Mouse (Mus musculus) cerebellum, adult 18-20 months (tissue): ENCODE data around the gene Sorbs1.

Source experiments
- DNase-seq, 2 experiments: peaks; one replicate each; pipeline ENCODE4 v3.0.0; 2021

The Sorbs1 gene

DNA sequence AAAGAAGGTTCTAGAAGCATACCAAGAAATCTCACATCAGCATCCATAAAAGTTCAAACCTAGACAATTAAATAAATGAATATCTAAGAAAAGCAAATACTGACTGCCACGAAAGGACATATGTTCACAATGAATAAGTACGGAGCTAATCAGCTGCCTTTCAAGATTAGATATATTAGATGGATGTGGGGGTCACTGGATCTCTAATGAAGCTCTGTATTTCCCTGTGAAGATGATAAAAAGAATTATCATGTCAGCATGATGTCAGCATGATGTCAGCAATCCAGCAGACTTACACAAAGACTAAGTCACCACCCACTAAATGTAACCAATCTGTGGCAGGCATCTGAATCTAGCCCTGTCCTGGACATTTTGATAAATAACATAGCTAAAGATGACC lies 77.8 kb downstream of the Sorbs1 start:
- DNase-seq: no peak

DNA sequence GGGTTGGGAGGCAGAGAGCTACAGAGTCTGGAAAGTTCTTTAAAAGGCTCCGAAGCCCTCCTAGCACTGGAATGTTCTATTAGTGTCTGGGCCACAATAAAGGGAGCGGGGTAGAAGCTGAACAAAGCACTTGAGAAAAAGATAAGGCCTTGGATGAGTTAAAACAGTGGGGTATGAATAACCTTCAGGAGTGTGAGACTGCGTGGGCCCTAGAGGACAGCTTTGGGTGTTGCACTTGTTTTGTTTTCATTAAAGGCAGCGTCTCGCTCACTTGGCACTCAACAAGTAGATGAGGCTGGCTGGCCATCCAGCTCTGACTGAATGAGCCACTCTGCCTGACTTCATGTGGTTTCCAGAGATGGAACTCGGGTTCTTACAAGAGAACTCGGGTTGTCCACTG lies 78.5 kb downstream of the Sorbs1 start:
- no peak for DNase-seq

DNA sequence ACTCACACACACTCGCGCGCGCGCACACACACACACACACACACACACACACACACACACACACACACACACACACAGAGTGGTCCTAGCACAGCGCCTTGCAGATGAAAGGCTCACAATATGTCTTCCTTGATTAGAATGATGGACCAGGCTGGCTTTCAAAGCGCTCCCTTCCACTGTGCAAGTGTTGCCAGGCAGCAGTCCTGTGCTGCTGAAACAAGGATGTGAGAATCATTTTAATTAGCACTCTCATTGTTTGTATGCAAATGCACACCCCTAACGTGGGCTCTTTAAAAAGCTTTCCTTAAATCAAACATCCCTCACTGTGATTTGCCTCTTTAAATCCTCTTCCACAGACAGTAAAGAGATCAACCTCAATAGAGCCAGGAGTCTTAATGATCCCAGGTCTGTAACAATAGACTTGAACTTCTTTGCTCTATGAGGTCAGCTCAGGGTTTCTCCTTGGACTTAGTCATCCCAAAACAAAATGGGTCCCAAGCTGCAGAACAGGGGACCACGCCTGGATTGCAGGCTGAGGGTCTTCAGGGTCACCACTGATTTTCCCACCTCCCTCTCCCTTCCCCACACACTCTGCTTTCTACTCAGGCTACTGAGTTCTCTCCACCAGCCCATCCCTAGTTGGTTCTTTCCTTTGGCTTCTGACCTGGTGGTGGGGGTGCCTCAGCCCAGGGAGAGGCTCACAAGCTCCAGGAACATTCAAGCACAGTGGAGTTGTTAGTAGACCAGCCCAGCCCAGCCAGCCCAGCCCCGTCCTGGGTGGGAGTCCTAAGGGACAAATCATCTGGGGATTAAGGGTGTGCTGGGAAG lies 79.3 kb downstream of the Sorbs1 start:
- DNase-seq: no peak

DNA sequence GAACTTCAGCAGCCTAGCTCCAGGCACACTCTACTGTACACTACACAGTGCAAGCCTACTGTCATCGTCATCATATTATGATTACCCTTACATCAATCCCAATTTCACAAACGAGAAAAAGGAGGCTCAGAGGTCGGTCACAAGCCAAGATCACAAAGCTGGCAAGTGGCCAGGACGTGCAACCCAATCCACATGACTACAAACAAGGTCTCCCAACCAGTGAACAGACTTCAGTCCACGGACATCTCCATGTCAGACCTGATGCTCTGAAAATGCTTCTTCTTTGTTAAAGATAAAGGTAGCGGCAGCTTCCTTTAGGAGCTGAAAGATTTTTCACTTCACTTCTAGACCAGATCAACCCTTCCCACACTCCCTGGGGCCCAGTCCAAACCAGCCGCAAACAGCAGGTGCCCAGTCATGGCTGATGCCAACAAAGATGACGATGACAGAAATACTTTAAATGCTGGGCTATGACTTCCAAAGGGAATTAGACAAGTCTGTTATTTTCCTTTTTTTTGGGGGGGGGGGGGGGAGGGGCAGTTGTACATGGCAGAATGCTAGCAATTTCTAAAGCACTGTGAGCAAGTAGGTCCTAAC lies 80.2 kb downstream of the Sorbs1 start:
- DNase-seq: no peak

DNA sequence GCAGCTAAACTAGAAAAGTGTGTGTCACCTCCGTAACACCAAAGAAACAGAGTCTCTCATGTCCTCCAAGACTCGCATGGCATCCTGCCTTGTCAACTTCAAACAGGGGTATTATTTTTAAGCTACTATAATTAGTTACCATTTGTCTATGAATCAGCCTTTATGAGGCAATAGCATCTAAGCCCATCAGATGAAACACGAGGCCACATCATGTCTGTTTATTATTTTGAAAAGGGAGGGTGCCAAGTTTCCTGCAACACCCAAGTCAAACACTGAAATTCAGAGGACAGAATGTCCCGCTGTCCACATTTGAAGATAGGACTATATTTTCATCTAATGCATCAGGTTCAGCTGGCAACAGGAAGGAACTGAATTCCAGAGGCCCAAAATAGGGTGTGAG lies 81.6 kb downstream of the Sorbs1 start:
- no peak for DNase-seq

DNA sequence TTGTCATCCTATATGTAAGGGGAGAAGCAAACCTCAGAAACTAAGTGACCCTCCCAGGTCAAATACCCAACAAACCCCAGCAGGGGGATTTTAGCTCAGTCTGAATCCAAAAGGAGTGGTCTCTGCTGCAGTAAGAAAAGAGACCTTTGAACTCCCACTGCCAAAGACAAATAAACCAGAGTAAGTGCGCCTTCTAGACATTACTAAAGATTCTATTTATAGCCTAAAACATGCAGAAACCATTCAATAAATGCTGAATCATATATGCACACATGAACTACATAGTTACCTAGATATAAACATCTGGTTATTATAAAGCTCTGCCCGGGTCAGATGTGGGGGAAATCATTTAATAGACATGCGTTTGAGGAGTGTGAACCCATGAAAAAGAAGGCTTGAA lies 84.0 kb downstream of the Sorbs1 start:
- no peak for DNase-seq

DNA sequence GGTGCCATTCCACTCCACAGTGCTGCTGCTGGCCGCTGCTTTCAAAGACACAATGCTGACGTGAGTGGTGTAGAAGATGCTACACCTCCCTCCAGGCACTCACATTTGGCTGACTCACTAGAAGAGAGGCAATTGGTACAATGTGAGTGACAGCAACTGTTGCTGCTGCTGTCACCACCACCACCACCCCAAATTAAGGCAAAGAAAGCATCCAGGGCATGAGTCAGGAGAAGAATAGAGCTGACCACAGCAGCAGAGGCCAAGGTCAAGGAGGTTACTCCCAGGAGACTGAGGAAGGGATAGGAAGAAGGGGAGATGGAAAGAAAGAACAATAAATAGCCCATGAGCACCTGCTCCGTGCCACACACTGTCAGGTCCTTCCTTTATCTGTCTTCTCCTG lies 84.4 kb downstream of the Sorbs1 start:
- DNase-seq: no peak

DNA sequence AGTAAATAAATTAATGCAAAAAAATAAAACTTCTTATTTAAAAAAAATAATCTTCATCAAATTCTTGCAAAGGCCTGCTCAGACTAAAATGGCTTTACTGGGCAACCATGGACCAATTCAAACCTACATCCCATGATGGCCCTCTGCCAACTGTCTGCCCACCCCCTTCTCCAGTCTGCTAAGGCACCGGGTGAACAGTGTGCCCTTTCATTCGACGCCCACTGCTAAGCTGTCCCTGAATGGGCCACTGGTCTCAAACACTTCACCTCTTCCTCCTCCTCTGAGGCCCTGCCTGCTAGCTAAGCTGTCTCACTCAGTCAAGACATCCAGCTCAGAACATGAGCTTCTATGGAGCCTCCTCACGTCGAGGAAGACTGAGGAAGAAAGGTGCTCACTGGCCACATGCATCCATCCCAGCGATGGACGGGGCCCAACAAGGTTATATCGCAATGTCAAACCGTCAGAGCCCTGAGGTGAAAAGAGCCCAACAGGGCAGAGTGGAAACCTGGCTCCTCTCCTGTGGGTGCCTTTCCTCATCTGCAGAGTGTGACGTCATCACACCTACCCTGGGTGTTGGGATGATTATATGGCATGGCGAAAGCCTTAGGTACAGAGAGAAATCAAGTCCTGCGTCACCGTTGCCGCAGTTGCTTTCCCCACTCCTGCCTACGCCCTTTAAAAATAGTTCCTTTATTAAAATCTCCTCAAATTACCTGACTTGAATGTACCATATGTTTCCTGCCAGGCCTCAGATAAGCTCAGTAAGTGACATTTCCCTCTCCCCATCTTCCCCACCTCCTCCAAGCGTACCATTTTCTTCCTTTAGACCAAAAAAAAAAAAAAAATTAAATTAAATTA lies 87.2 kb downstream of the Sorbs1 start:
- no peak for DNase-seq

DNA sequence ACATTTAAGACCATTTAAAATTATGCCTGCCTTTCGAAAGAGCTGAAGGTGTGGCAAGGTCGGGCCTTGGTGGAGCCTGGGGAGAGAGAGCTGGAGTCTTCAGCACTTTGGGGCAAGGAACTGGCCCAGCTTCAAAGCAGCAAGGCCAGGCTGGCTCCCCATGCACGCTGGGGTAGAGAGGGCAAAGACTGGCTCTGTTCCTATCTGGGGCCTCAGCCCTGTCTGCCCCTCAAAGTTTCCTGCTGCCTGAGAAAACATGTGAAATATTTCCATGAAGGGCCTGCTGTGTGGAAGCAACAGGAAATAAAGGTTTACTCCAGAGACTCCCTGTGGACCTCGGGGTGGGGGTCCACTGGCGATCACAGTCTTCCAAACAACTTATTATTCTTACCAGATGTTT lies 88.3 kb downstream of the Sorbs1 start:
- no peak for DNase-seq

DNA sequence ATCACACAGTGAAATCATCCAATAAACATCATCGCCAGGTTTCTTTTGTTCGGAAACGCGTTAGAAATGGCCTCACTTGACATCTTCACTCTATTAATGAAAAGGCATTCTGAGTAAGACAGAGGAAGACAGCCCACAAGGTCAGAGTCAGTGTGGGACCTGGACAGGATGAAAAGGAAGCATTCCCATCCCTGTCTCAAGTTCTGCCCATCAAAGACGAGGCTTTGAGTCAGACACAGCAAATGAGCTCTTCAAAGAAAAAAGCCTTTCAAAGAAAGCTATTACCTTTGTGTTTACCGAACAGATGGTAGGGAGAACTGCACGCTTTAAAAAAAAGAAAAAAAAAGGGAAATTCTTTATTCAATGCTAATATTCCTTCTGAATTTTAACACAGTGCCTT lies 92.5 kb downstream of the Sorbs1 start:
- no peak for DNase-seq

DNA sequence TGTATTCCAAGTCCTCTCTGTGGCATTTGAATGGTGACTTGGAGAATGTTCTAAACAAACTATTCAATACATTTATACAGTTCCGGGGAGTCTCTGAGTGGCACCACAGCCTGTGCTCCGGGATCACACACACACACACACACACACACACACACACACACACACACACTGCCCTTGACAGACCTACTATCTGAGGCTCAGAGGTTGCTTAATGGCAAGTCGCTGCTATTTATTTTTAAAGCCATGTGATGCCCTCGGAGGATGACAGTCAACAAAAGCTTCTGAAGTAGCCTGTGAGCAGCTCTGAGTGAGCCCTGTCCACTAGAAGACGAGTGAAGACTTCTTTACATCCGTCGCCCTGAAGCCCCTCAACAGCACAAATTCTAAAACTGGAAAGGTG lies 94.3 kb downstream of the Sorbs1 start:
- DNase-seq: no peak

DNA sequence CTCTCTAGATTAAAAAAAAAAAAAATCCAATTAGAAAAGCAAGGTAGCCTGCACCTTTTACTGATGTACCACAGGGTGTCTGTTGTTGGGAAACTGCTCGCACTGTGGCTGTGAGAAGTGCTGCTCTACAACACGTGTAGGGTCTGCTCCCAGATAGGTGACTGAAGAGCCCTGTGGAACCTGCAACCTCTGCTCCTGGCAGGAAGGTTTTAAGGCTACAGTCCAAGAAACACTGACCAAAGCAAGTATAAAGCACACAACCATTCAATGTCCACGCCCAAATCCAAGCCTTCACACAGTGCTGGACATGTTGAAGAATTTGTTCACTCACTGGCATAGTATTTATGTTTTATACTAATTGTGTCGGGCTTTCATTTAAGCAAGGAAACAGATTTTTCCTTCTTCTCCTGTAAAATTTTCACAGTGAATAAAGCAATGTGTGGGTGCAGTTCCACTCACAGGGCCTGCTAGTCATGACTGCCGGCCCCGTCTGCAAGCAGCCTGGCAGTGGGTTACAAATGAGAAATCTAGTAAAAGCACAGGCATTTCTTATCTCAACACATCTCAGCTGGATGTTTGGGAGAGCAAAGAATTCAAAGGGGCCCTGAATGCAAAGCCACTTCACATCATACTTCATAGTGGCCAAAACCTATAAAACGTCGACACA lies 96.3 kb downstream of the Sorbs1 start:
- DNase-seq: no peak

DNA sequence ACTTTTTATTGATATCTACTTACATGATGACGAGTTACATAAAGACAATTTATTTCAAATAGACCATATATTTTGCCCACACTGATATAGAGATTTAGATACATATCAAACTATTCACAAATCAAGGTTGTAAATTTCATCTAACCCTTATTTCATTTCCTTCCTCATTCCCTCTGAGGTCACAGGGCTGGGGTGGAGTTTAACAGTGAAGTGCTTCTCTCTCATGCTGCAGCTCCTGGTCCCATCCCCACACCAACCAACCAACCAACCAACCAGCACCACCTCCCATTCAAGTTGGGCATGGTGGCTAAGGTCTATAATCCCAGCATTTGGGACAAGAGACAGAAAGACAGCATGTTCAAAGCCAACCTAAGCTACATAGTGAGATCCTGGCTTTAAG lies 97.9 kb downstream of the Sorbs1 start:
- DNase-seq: no peak

DNA sequence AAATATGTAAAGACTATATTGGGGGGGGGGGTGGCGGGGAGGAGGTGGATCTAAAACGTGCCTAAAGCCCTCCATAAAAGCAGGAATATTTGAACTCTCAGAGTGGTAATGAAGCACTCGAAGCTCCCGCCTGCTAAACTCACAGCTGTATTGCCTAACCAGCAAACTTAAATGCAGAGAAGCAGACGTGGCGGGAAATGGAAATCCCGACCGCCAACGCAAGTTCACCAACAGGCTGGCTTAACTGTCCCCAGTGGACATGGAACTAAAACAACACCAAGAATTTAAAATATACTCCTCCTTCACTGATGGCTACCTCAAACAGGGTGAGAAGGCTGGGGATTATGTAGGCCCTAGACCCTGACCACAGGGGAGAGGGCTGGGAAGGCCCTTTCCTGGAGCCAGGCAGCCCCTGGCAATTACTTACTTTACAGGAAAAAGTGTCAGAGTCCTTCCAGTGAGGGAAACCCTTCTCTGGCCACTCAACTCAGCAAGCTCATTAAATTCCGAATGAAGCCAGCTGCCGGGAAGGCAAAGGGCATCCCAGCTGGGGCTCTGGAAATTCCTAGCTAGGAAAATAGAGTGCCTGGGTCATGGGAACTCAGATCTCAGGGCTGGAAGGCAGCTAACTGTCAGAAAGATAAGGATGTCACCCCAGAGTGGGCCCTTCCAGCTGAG lies 98.6 kb downstream of the Sorbs1 start:
- DNase-seq: no peak

DNA sequence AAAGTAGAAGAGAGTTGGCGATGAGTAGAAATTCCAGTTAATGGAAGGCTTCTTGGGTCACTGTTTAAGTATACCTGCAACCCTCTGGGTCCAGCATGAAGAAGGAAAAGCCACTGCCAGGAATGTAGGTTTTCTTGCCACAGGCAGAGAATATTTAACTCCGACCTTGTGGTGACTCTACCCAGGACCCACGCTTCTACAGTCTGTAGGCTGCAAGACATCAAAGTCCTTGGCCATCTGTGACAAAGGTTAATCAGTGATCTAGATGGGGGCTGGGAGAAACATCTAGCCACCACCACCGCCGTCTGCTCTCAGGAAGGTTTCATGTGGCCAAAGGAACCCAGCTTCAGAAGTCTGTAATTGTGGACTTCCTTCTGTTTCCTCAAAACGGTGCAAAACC lies 99.2 kb downstream of the Sorbs1 start:
- no peak for DNase-seq

DNA sequence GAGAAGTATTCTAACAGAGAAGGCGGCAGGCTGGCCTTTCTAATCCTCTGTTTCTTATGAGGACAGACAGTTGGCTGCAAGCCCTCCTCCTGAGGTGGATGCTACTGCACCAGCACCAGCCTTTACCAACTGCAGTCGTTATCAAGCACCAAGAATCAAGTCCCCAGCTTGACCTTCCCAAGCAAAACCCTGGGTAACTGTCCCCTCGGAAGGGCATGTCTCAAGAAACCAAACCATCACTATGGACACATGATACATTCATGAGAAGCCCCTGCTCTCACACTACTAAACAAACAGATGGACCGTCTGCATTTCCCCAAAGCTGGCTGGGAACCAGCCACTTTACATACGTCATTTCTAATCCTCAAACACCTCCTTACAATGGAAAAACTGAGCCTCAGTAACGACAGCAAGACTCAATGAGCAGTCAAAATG lies 102.2 kb downstream of the Sorbs1 start:
- peak; percentile 47 to 60 for DNase-seq

DNA sequence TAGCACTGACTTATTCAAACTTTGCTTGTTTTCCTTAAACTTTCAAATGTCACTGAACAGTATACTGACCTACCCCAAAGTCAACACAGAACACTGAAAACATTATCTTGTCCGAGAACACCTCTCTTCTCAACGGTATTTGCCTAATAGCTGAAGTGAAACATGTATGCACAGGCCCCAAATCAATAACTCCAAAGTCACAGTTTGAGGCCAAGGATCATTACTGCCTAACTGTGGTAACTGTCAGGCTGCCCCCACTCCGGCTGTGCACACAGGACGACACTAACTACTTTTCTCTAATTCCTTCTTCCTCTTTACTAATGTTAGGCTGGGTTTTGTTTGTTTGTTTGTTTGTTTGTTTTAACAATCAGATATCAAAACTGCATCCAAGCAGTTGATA lies 103.1 kb downstream of the Sorbs1 start:
- DNase-seq: no peak

DNA sequence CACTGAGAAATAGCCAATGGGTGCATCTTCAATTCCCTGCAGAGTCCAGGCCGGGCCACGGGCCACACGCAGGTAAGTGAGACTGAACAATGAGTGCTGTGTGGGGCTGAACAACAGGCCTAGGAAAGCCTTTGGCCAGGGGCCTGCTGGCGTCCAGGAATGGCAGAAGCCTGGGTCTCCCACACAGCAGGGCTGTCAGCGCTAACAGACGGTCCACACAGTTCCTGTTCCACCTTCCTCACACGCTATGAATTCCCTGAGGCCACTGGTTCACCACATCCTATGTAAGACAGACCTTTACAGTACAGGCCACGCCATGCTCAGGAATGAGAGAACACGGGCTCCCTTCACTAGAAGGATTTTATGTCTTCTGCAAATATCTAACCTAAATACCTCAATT lies 103.5 kb downstream of the Sorbs1 start:
- peak; percentile 64 to 68 for DNase-seq

DNA sequence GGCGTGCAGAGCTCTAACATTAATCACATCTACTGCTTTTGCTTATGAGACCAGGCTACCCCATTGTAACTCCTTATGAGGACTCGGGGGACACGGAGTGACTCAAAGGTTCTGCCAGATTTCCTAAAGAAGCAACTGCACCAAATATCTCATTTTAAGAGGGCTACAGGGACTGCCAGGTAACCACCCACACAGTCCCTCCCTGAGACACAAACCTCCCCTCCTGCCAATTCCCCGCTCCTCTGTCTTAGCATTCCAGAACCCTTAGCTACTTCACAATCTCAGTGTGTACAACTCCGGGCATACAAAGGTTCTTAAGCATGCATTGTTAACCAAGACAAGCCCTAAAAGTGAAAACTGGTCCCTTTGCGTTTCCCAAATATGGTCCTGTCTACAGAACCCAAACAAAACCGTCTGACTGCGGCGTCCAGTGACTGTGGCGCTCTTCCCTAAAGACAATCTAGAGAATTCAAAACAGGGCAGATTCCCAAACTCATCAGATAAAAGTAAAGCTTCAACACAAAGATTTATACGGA lies 104.0 kb downstream of the Sorbs1 start:
- DNase-seq: no peak

DNA sequence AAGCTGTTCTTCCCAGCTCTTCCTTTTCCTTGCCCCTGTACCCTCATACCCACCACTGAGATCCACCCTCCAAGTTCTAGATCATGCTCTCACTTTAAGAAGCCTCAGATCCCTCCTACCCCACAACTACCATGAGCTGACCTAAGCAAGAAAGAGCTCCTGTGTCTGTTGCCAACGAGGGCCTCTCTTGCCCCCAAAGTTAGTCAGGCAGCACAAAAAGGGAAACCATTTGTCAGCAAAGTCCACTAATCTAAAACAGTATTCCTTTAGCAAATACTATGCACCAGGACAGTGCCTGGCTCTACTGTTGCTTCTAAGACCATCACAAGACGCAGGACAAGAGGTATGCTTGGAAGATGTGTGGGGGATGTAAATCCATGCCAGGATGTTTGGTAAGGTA lies 106.4 kb downstream of the Sorbs1 start:
- no peak for DNase-seq

DNA sequence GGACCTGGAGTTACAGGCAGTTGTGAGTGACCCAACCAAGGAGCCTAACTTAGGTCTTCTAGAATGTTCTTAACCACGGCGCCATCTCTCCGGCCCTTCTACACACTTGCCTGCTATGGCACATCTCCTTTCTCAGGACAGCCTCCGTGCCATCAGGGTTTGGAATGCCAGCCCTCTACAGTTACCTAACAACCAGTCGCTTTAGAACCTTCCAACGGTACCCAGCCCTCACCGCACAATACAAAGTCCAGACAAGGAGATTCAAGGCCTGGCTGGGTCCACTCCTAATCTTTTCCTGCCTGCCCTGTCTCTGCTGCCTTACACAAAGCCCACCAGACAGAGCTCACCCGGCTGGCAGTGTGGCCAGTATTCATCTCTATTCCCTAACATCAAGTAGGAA lies 106.9 kb downstream of the Sorbs1 start:
- DNase-seq: no peak

DNA sequence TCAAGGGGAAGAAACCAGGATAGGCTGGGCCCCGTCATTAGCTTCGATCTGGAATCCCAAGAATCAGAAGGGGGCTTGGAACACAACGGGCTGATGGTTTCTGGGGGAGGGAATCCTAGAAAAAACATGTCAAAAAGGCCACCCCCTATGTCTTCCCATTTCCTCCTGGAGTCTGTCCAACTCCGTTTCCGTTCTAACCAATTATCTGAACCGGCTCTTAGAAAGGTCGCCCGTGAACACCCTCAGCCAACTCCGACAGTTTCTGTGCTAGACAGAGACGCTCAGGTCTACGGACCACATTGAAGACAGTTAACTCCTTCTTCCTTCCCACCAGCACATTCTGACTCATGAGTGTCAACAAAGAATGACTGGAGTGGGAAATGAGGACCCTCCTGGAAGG lies 107.8 kb downstream of the Sorbs1 start:
- DNase-seq: no peak
